Mouse (Mus musculus) frontal cortex, postnatal 10 days (tissue): ENCODE measurements around the gene Smim27.
A peak's percentile ranks its signal among the peaks of the same experiment; 100 is the strongest.
"Not testable (repeated sequence)": the region's sequence is repeated elsewhere in the genome, so short reads cannot be mapped to it uniquely, and the experiment has no call there.

Experiments used
- DNase-seq, 2 experiments: peaks; one replicate each; pipeline ENCODE4 v3.0.0; 2022; ENCODE audit warnings: low spot score in 2 of 2, mixed read lengths in 1 of 2

Gene Smim27

DNA sequence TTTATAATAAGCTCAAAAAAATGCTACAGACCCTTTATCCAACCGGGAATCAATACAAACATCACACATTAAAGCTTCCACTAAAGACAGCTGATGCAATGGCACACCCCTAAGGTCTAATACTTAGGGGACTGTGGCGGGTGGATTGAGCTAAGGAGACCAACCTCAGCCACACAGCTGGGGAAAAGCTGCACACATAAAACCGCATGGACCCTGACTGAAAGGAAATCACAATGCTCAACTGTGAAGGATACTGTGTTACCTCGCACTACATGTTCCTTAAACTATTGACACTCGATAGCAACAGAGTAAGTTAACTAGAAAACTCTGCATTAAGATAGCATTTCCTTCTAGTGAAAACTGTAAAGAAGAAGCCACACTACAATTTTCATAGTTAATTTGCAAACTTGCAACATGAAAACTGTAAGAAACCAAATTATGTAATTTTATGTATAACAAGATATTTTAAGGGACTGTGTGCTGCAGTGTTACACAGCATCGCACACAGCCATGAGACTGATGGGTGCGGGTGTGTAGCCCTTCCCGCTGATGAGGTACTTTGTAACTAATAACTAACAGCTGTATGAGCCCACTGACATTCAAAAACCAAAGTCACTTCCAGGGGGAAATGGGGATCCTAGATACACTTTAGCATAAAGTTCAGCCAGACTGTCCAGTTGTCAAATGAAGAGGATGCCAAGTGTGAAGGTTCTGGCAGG, 14.8 kb upstream of the Smim27 start:
- DNase-seq = no peak

GRCm38 (mm10) chr4:40264321-40264720, 5.1 kb upstream of the Smim27 start:
- DNase-seq = no peak

DNA sequence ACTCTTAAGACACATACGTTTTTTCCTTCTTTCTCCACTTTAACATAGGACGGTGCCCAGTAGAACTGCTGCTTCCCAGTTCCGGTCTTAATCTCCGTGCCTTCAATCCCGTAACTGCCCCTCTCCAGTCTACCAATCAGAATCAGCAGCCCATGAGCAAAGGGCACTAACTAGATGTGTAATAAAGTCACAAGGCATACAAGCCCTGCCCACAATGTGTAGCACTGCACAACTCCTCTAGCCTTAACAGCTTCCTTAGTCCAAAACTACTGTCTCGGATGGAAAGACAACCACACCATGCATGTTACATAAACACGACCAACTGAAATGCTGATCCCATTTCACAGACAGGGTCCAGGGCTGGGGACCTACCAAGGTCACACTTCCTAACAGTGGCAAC, 1.7 kb upstream of the Smim27 start:
- DNase-seq = no peak

DNA sequence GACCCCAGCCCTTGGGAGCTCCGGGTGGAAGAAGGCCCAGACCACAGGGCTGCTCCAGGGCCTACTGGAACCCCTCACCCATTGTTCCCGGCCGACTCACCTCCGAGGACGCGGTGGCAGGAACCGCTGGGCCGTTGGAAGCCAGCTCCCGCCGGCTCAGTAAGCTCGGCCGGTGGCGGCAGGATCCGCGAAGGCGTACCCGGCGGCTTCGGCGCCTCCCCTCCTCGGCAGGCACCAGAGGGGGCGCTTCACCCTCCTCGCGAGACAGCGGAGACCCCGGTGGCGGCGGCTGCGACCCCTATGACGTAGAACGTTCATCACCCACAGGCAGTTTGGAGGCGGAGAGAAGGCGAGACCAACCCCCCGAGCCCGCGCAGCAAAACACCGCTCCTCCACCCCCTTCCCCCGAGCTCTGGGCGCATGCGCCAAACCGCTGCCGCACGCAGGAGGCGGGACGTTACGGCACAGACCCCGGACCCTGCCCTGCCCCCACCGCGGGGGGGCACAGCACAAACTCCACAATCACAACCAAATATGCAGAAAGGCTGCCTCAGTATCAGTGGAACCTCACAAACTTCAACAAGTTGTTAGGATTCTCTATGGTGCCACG, 1.1 kb upstream of the Smim27 start:
- DNase-seq = peak; percentile 91 to 94

DNA sequence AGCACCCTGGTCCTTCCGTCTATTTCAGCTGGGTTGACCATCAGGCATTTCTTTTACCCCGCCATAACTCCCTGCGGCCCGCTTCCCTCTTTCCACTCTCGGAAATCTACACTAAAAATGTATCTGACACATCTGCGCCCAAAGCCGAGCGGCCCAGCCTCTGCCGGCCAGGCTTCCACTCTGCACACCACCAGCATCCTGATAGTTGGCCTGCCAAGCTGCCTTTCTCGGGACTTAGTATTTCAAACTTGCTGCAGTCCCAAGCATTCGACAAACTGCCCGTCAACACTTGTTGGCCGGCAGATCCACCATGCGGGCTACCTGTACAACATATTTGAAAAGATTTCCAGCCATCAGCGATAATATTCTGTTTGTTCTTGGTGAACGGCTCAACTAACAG, 544 bp upstream of the Smim27 start:
- peak in 1 of 2 experiments; percentile 32 for DNase-seq

DNA sequence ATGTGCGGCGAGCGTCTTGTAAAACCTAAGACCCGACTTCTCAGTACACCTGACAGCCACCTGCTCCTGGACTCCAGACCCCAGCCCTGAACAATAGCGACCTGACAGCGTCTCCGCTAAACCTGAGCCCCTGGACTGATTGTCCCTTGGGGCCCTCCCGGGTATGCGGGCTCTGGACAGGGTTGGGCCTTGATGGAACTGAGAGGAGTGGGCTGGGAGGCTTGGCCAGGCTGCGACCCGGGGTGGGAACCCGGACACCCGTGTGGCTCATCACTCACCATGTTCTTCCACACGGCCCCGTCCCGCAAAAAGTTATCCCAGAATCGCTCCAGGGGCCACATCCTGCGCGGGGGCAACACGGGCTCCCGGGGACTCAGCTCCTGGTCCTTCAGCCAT, 9.5 kb downstream of the Smim27 start:
- DNase-seq = no peak

GRCm38 (mm10) chr4:40279276-40279900, 10.0 kb downstream of the Smim27 start, which contains the start of gene Ndufb6:
TSS of gene Ndufb6 (minus strand) at chr4:40279421.
- peak; percentile 82 to 92 for DNase-seq

DNA sequence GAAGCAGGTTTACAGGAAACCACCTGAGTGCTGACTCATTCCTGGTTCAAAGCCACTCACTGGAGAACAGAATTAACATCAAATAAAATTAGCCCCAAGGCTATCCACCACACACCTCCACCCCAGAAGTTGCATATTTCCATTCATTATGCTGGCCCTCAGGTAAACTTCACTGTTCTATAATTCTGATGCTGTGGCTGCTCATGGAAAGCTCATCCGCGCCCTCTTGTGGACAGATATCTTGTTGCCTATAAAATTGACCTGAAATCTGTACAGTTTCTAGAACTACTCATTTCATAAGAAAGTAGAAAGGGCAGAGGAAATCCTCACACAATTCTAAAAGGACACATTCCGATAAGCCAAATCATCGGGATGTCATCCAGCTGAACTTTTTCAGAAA, 16.2 kb downstream of the Smim27 start:
- DNase-seq = peak in 1 of 2 experiments; percentile 47

DNA sequence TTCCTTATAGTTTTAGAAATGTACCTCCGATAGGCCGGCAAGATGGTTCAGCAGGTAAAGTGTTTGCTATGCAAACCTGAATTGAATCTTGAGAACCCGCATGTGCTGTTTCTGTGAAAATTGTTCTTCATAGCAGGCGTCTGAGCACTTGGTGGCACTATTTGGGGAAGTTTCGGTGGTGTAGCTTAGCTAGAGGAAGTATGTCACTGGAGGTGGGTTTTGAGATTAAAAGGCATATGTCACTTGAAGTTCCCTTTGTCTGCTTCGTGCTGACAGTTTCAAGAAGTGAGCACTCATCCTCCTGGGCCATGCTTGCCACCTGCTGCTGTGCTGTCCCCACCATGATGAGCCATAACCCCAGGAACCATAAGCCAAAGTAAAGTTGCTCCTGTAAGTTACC, 18.0 kb downstream of the Smim27 start:
- no peak for DNase-seq

- no peak for DNase-seq
Measured at GRCm38 (mm10) chr4:40289046-40289445, 19.7 kb downstream of the Smim27 start.

GRCm38 (mm10) chr4:40291511-40291910, 22.1 kb downstream of the Smim27 start:
- not testable (repeated sequence) for DNase-seq

DNA sequence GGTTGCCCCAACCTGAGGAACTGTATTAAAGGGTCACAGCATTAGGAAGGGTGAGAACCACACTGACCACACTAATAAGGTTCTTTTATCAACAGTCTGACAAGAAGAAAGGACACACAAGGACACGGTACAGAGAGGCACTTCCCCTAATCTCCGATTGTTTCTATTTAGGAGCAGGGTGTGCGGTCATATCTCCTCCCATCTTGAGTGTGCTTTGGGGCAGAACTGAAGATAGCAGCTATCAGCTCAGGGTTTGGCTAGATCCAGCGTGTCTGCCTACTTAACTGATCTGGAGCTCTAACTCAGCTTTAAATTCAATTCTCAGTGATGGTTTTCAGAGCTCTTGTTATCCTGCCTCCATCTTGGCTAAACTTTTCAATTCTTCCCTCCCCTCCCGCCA, 29.8 kb downstream of the Smim27 start:
- no peak for DNase-seq

DNA sequence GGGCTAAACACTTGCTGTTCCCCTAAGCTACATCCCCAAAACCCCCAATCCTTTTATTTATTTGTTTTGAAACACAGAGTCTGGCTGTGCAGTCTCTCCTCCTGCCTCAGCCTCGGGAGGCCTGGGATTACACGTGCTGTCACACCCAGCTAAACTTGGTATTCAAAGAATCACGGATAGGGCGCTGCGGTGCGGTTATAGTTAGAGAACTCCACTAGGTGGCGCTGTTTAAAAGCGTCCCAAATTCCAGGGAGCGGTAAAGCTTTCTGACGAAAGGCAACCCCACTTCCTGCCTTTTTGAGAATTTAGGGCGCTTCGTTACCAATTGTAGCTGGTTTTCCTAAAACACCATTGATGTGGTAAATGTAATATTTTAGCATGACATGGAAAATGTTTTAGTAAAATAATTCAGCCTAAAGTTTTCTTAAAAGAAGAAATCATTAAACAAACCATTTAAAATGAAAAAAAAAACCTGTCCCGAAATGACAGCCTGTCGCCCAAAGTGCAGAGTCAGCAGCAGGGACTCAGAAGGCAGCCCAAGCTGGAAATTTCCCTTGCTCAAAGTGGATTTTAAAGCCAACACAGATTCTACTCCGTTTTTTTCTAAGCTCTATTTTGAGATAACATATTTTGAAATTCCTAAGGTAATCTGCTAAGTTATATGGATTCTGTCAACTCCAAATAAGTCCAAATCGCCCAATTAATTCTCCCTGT, 31.9 kb downstream of the Smim27 start:
- DNase-seq = peak; percentile 38 to 70

DNA sequence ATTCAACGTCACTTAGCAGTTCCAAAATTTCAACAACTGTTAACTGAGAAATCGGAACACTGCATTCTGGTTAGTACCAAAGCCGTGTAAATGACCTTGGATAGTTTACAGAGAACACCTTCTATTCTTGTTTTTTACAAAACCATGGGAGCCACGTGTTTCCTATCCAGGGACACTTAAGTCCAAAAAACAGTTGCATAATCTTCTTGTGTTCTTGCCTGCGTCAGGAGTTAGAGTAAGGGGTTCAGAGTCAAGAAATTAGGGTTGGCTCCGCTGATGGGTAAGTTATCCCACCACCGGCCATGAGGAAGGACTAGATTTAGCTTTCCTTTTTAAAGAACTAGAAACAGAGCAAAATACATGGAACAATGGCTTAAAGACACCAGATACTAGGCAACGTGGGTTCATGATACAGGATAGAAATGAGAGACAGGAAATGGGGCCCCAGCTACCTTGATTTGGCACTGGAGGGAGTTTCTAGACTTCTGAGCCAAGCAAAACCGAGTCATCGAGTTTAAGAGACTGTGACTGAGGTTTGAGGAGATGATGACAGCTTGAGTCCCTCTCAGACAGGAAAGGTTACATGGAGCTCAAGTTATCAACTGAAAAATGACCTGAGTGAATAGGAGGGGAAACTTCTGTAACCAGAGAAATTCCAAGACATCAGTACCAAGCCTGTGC, 33.2 kb downstream of the Smim27 start:
- DNase-seq = no peak

- no peak for DNase-seq
Measured at GRCm38 (mm10) chr4:40309682-40310081, 40.3 kb downstream of the Smim27 start.

DNA sequence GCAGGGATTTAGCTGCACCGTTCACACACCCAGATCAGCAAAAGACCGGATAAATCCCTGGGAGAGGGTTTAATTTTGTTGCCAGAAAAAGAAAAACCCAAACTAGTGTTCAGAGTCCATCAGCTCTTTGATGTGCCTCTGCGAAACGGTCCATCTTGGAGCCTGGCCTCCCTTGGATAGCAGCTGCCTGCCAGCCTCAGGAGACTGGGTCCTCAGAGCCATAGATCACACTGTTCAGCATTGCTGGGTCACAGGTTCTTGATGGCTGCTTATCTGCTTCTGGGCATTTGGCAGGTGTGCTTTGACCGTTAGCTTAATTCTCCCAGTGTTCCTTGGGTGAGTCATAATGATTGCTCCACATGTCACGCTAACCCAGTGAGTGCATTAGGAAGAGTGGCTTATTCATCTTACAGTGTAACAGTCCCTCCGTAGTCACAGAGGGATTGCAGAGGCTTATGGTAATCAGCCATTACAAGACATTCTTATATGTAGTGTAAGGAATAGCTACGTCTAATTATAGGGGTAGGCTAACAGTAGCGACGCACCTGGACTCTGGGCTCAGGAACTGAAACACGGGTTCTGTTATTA, 41.5 kb downstream of the Smim27 start:
- no peak for DNase-seq

DNA sequence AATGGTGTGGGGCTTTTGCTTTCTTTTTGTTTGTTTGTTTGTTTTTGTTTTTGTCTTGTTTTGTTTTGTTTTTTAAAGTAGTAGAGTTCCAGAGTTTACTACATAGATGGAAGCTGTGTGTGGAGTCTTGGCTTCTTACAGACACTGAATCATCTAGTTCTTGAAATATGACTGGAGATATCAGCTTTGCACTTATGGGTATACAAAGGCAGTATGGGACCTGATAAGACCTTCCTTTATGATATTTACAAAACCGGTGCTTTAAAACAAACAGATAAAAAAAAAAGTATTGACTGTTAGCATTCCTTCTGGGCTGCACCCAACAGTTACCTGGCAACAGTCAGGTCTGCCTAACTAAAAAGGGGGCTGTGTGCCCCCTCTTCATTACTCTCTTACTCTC, 42.8 kb downstream of the Smim27 start:
- DNase-seq = no peak

GRCm38 (mm10) chr4:40313026-40313425, 43.6 kb downstream of the Smim27 start:
- no peak for DNase-seq

DNA sequence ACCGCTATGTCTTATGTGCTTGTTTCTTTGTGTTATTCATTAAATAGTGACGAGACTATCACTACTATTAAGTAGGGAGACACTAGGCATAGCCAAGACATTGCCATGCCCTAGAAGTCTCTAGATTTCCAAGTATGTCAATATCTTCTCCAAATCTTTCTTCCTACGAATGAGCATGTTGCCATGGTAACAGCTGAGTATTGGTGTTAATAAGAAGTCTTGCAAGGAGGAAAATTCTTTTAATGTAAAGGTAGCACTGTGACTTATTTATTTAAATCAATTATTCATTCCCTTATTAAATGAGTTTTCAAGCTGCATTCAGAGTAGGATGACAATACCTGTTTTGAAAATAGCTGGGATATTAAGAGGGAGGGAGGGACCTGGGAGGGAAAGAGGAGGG, 48.0 kb downstream of the Smim27 start:
- no peak for DNase-seq
